Mouse (Mus musculus): Measurements from ENCODE around the gene Fosb. TPM values are rescaled to one million over a fixed set of nuclear protein-coding genes. Genes with fewer than 3 reads are reported as not detected.
A peak's percentile ranks its signal among the peaks of the same experiment; 100 is the strongest.

The Fosb gene
- polyA plus RNA-seq, 1 experiment from 2014 or later: not detected

- DNase-seq (ENCODE audit: low spot score) (no peak), ATAC-seq (ENCODE audit: low FRiP score) (no peak)
- Histone ChIP-seq H3K27me3 (ENCODE audit: control insufficient read depth, insufficient read depth, low read length) (no peaks in the 10 kb centered on the region), H3K4me1 (replicated peaks; ENCODE audit: control insufficient read depth, insufficient read depth, low read length) (0 out of 2 replicates have a peak, but pooled peaks cover 2% of the 10 kb centered on the region), H3K27ac (ENCODE audit: low read depth, low read length) (no peak overlapping the region), H3K4me2 (replicated peaks; ENCODE audit: low read depth, low read length) (no peak overlapping the region), H3K9me3 (ENCODE audit: control insufficient read depth, low read length) (no peaks in the 10 kb centered on the region), H3K4me3 (ENCODE audit: low read depth, low read length) (no peak overlapping the region), H3K9ac (ENCODE audit: low read depth, low read length) (no peak overlapping the region), H3K36me3 (ENCODE audit: control insufficient read depth, insufficient read depth, low read length) (peaks cover 10% of the 10 kb centered on the region)
- WGBS: 90% methylated on average over 13 of the region's 13 CpGs
These were observed 39.5 kb upstream of the Fosb start for GRCm38 (mm10) chr7:19349188-19349915.

DNA sequence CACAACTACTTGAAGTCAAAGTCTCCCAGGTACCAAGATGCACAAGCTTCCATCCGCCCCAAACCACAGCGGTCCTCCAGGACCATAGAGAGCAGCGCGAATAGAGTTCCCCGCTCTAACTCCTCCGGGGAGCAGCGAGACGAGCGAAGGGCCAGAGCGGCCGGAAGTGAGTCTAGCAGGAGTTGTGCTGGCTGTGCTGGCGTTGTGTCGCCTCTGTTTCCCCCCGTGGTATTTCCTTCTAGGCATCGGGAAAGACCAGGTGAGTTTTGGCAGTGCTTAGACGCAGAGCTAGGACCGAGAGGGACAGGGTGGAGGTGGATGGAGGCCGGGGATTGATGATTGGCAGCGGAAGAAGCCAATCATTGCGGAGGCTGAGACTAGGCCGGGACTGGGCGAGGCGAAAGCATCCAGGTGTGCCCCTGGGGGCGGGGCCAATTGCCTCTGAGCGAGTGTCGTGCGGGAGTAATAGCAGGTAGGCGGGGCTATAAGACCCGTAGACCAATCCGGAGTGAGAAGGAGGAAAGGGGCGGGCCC, 35.2 kb upstream of the Fosb start:
- ATAC-seq (ENCODE audit: low FRiP score) (peak; percentile 95), DNase-seq (ENCODE audit: low spot score) (peak; percentile 96)
- Histone ChIP-seq H3K27me3 (ENCODE audit: control insufficient read depth, insufficient read depth, low read length) (peaks cover 12% of the 10 kb centered on the region), H3K27ac (ENCODE audit: low read depth, low read length) (peak overlapping the region; percentile 48; the same call in 1 of the 2 replicates), H3K4me1 (replicated peaks; ENCODE audit: control insufficient read depth, insufficient read depth, low read length) (0 out of 2 replicates have a peak, but pooled peaks cover 5% of the 10 kb centered on the region), H3K4me2 (replicated peaks; ENCODE audit: low read depth, low read length) (peak overlapping the region; percentile 85), H3K9me3 (ENCODE audit: control insufficient read depth, low read length) (no peaks in the 10 kb centered on the region), H3K36me3 (ENCODE audit: control insufficient read depth, insufficient read depth, low read length) (no peaks in the 10 kb centered on the region), H3K4me3 (ENCODE audit: low read depth, low read length) (peak overlapping the region; percentile 55), H3K9ac (ENCODE audit: low read depth, low read length) (peak overlapping the region; percentile 64)
- 1% methylated on average over 31 of the region's 31 CpGs for WGBS

DNA sequence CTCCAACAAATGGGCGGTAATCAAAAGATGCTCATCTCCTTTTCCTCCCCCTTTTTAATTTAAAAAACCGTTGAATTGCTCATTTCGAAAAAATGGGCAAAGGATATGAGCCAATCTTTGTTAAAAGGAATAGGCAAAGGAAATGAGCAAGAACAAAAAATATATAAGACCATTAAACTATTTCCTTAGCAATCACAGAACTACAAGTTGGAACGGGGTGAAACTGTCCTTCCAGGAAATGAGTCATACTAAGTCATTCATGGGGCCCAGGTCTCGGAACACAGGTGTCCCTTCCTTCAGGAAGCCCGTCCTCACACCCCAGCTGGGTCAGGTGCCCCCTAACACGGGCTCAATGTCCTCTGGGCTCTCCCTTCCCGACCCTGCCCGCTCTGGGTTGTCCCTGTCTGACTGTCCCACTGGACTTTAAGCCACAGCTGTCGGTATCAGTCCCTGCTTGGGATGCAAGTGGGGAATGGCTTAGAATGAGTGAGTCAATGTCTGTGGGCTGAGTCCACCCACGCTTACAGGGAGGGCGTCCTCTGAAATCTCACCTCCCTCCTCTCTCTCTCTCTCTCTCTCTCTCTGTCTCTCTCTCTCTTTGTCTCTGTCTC, 34.5 kb upstream of the Fosb start, which contains the start of gene Ercc1:
Gene Ercc1 (plus strand): TSS at position 542 of the 611 bp plus-strand sequence.
- ATAC-seq (ENCODE audit: low FRiP score): 0 out of 2 replicates have a peak, but pooled peaks have one; percentile 3
- H3K27me3 ChIP-seq (ENCODE audit: control insufficient read depth, insufficient read depth, low read length): peaks cover 12% of the 10 kb centered on the region
- WGBS: 28% methylated on average over 12 of the region's 12 CpGs

GRCm38 (mm10) chr7:19343210-19343808, 33.5 kb upstream of the Fosb start:
- DNase-seq (ENCODE audit: low spot score) (peak; percentile 92), ATAC-seq (ENCODE audit: low FRiP score) (no peak)
- Histone ChIP-seq H3K36me3 (ENCODE audit: control insufficient read depth, insufficient read depth, low read length) (no peaks in the 10 kb centered on the region), H3K4me3 (ENCODE audit: low read depth, low read length) (no peak overlapping the region), H3K9me3 (ENCODE audit: control insufficient read depth, low read length) (no peaks in the 10 kb centered on the region), H3K27me3 (ENCODE audit: control insufficient read depth, insufficient read depth, low read length) (peaks cover 12% of the 10 kb centered on the region), H3K4me2 (replicated peaks; ENCODE audit: low read depth, low read length) (no peak overlapping the region), H3K9ac (ENCODE audit: low read depth, low read length) (no peak overlapping the region), H3K27ac (ENCODE audit: low read depth, low read length) (no peak overlapping the region), H3K4me1 (replicated peaks; ENCODE audit: control insufficient read depth, insufficient read depth, low read length) (0 out of 2 replicates have a peak, but pooled peaks cover 5% of the 10 kb centered on the region)
- WGBS: 2% methylated on average over 11 of the region's 11 CpGs

More for the DNA sequence above, 34.5 kb upstream of the Fosb start, which contains the start of gene Ercc1:
- H3K9me3 ChIP-seq (ENCODE audit: control insufficient read depth, low read length): no peaks in the 10 kb centered on the region
- peak within 1 kb of the TSS; percentile 48; the same call in 1 of the 2 replicates for H3K27ac ChIP-seq (ENCODE audit: low read depth, low read length)
- peak; percentile 31 for DNase-seq (ENCODE audit: low spot score)
- 0 out of 2 replicates have a peak, but pooled peaks cover 5% of the 10 kb centered on the region for H3K4me1 ChIP-seq (replicated peaks; ENCODE audit: control insufficient read depth, insufficient read depth, low read length)
- peak within 1 kb of the TSS; percentile 85 for H3K4me2 ChIP-seq (replicated peaks; ENCODE audit: low read depth, low read length)
- peak within 1 kb of the TSS; percentile 55 for H3K4me3 ChIP-seq (ENCODE audit: low read depth, low read length)
- no peaks in the 10 kb centered on the region for H3K36me3 ChIP-seq (ENCODE audit: control insufficient read depth, insufficient read depth, low read length)
- peak within 1 kb of the TSS; percentile 64 for H3K9ac ChIP-seq (ENCODE audit: low read depth, low read length)

DNA sequence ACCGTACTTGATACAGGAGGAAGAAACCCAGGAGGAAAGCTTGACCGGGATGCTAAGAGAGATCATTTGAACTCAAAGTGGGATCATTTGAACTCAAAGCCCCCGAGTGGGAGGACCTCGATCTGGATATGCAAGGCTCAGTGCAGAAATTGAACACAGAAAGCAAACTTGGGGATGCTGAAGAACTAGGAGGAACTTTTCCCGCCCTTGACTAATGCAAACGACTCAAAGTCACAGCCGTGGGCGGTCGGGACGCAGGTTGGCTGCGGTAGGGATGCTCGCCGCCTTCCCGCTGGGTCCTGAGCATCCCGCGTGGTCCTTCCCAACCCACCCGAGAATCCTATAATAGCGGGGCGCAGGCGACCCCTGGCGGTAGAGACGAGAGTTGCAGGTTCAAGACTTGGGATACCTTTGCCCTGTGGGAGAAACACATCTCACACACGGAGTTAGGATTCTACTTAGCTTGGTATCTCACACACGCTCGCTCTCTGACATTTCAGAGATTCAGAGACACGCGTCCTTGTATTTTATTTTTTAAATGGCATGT, 32.7 kb upstream of the Fosb start:
- Histone ChIP-seq H3K27me3 (ENCODE audit: control insufficient read depth, insufficient read depth, low read length) (peaks cover 12% of the 10 kb centered on the region), H3K4me1 (replicated peaks; ENCODE audit: control insufficient read depth, insufficient read depth, low read length) (0 out of 2 replicates have a peak, but pooled peaks cover 5% of the 10 kb centered on the region), H3K4me3 (ENCODE audit: low read depth, low read length) (peak overlapping the region; percentile 47), H3K9ac (ENCODE audit: low read depth, low read length) (peak overlapping the region; percentile 46), H3K27ac (ENCODE audit: low read depth, low read length) (no peak overlapping the region), H3K9me3 (ENCODE audit: control insufficient read depth, low read length) (no peaks in the 10 kb centered on the region), H3K4me2 (replicated peaks; ENCODE audit: low read depth, low read length) (peak overlapping the region; percentile 88), H3K36me3 (ENCODE audit: control insufficient read depth, insufficient read depth, low read length) (no peaks in the 10 kb centered on the region)
- under 1% methylated on average over 27 of the region's 27 CpGs for WGBS
- DNase-seq (ENCODE audit: low spot score) (peak; percentile 94), ATAC-seq (ENCODE audit: low FRiP score) (no peak; the same call in 1 of the 2 replicates)

- Histone ChIP-seq H3K4me1 (replicated peaks; ENCODE audit: control insufficient read depth, insufficient read depth, low read length) (0 out of 2 replicates have a peak, but pooled peaks cover 5% of the 10 kb centered on the region), H3K36me3 (ENCODE audit: control insufficient read depth, insufficient read depth, low read length) (no peaks in the 10 kb centered on the region), H3K27me3 (ENCODE audit: control insufficient read depth, insufficient read depth, low read length) (peaks cover 12% of the 10 kb centered on the region), H3K9me3 (ENCODE audit: control insufficient read depth, low read length) (no peaks in the 10 kb centered on the region), H3K4me2 (replicated peaks; ENCODE audit: low read depth, low read length) (peak overlapping the region; percentile 88), H3K27ac (ENCODE audit: low read depth, low read length) (no peak overlapping the region), H3K4me3 (ENCODE audit: low read depth, low read length) (peak overlapping the region; percentile 47), H3K9ac (ENCODE audit: low read depth, low read length) (peak overlapping the region; percentile 46)
- peak; percentile 35 for DNase-seq (ENCODE audit: low spot score)
- no peak for ATAC-seq (ENCODE audit: low FRiP score)
- 2% methylated on average over 40 of the region's 41 CpGs for WGBS
These were observed 32.0 kb upstream of the Fosb start for GRCm38 (mm10) chr7:19341761-19342409.

DNA sequence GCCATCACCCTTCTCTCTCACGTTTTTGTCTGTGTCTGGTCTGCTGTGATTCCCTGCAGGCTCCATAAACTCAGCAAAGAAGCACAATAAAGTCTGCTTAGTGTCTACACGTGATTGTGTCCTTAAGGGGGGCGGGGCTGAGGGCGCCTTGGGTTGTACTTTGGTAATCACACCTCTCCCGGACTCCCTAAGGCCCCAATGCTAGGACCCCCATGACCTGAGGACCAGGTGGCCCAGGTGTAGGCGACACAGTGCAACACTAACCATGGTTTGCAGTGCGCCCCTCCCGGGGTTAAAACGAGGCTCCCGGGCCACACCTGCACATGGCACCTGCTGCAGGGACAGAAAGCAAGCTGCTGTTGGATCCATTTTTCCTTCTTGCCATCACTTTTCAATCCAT, 31.4 kb upstream of the Fosb start:
- H3K4me2 ChIP-seq (replicated peaks; ENCODE audit: low read depth, low read length): no peak overlapping the region
- H3K27me3 ChIP-seq (ENCODE audit: control insufficient read depth, insufficient read depth, low read length): peaks cover 12% of the 10 kb centered on the region
- 0 out of 2 replicates have a peak, but pooled peaks cover 5% of the 10 kb centered on the region for H3K4me1 ChIP-seq (replicated peaks; ENCODE audit: control insufficient read depth, insufficient read depth, low read length)
- no peak for DNase-seq (ENCODE audit: low spot score)
- no peak for ATAC-seq (ENCODE audit: low FRiP score)
- peak overlapping the region; percentile 8; the same call in 1 of the 2 replicates for H3K9ac ChIP-seq (ENCODE audit: low read depth, low read length)
- no peaks in the 10 kb centered on the region for H3K36me3 ChIP-seq (ENCODE audit: control insufficient read depth, insufficient read depth, low read length)
- H3K9me3 ChIP-seq (ENCODE audit: control insufficient read depth, low read length): no peaks in the 10 kb centered on the region
- no peak overlapping the region for H3K4me3 ChIP-seq (ENCODE audit: low read depth, low read length)
- WGBS: 20% methylated on average over 10 of the region's 10 CpGs
- H3K27ac ChIP-seq (ENCODE audit: low read depth, low read length): no peak overlapping the region

DNA sequence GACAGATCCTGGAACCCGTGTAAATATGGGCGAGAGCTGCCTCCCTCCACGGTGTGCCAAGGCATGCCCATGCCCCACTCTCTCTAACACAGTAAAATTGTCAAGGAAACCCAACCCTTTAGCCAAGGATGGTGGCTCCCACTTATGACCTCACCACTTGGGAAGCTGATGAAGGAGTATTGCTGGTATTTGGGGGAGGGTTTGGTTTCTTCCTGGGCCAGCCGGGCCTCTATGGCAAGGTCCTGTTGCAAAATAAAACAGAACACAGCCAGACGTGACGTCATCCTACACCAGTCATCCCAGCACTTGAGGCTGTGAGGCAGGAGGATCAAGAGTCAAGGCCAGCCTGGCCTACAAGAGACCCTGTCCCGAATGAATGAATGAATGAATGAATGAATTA, 28.7 kb upstream of the Fosb start:
- ATAC-seq (ENCODE audit: low FRiP score) (no peak), DNase-seq (ENCODE audit: low spot score) (no peak)
- Histone ChIP-seq H3K27ac (ENCODE audit: low read depth, low read length) (no peak overlapping the region), H3K4me1 (replicated peaks; ENCODE audit: control insufficient read depth, insufficient read depth, low read length) (0 out of 2 replicates have a peak, but pooled peaks cover 3% of the 10 kb centered on the region), H3K4me3 (ENCODE audit: low read depth, low read length) (no peak overlapping the region), H3K9me3 (ENCODE audit: control insufficient read depth, low read length) (no peaks in the 10 kb centered on the region), H3K9ac (ENCODE audit: low read depth, low read length) (no peak overlapping the region), H3K27me3 (ENCODE audit: control insufficient read depth, insufficient read depth, low read length) (peaks cover 12% of the 10 kb centered on the region), H3K4me2 (replicated peaks; ENCODE audit: low read depth, low read length) (no peak overlapping the region), H3K36me3 (ENCODE audit: control insufficient read depth, insufficient read depth, low read length) (no peaks in the 10 kb centered on the region)
- WGBS: 82% methylated on average over 7 of the region's 7 CpGs

All from hindbrain, embryonic 11.5 days (tissue).